Mouse (Mus musculus): ENCODE results near the gene Dzip1. TPM values are rescaled to one million over a fixed set of nuclear protein-coding genes. Genes with fewer than 3 reads are reported as not detected.

Dzip1 gene
- polyA plus RNA-seq, 1 experiment: 5.8 TPM

DNA sequence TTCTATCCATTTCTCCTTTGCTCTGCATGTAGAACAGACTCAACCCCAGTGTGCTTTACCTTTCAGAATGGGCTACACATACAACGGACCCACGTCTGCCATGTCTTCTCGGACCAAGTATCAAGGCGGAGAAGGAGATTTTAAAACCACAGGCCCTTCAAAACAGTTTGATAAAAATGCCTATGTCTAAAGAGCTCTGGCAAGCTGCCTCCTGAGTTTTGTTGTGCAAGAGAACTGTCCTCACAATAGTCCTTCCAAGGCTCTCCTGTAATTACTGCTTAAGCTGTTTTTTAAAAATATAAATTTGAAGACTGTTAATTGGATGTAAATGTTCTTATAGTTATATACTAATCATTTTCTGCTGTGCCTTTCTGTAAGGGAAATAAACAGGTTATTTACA is 51.1 kb downstream of the Dzip1 start:
- no peak for DNase-seq (ENCODE audit: low read depth)

DNA sequence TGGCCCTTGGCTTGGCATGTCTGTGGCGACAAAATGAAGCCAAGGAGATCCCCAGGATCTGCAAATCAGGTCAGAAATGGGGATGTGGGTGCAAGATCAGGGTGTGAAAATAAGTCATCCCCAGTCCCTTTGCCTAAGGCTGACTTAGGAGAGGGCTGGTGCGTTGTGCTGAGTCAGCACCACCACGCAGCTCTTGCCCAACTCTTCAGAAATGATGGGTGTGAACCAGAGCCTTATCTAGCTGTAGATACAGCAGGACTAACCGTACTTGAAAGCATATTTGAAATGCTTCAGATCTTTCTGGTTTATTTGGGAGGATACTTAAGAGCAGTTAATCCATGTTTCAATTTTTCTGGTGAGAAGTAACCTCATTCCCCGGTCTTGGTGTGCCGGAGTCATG is 55.5 kb downstream of the Dzip1 start:
- no peak for DNase-seq (ENCODE audit: low read depth)

- DNase-seq (ENCODE audit: low read depth): no peak
Measured at GRCm38 (mm10) chr14:118868102-118868724, 57.0 kb downstream of the Dzip1 start.

DNA sequence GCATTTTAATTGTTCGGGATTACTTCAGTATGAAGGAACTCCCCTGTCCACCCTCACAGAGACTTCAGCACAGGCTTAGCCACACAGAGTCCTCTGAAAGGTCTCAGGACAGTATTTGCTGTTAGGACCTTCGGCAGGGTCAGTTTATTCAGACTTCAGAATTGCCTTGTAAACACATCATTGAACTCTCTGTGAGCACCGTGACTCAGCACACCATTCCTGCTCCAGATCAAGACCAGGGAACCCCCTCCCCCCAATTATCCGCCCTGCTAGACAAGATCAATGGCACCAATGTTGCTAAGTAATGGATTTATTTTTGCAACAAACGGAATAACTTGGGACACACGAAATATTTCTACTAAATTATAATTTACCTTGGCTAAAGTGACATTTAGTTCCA is 57.9 kb downstream of the Dzip1 start:
- DNase-seq (ENCODE audit: low read depth): no peak

- no peak for DNase-seq (ENCODE audit: low read depth)
Measured at GRCm38 (mm10) chr14:118866014-118866811, 59.0 kb downstream of the Dzip1 start.

DNA sequence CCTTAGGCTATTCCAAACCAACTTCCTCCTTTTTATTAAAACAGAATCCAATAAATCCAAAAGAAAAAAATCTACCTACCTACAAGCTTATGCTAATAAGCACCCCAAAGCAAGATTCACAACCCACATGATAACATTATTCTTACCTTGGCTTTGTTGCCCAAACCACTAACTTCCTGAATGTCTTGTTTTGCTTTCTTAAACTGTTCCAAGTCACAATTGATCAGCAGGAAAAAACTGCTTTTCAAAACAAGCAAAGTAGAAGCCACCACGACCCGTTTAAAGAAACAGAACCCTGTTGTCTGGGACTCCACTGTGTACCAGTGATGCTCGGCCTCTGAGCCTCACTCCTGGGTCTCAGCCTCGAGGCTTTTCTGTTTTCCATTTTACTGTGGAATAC is 60.4 kb downstream of the Dzip1 start:
- no peak for DNase-seq (ENCODE audit: low read depth)

- no peak for DNase-seq (ENCODE audit: low read depth)
Measured at GRCm38 (mm10) chr14:118862253-118862652, 63.0 kb downstream of the Dzip1 start.

GRCm38 (mm10) chr14:118858318-118858717 is 66.9 kb downstream of the Dzip1 start:
- no peak for DNase-seq (ENCODE audit: low read depth)

- no peak for DNase-seq (ENCODE audit: low read depth)
Measured at GRCm38 (mm10) chr14:118856563-118856962, 68.7 kb downstream of the Dzip1 start.

- no peak for DNase-seq (ENCODE audit: low read depth)
Measured at GRCm38 (mm10) chr14:118855141-118855800, 70.0 kb downstream of the Dzip1 start.

GRCm38 (mm10) chr14:118854371-118855114 is 70.7 kb downstream of the Dzip1 start:
- DNase-seq (ENCODE audit: low read depth): no peak

GRCm38 (mm10) chr14:118851496-118852107 is 73.7 kb downstream of the Dzip1 start:
- peak; percentile 37 for DNase-seq (ENCODE audit: low read depth)

DNA sequence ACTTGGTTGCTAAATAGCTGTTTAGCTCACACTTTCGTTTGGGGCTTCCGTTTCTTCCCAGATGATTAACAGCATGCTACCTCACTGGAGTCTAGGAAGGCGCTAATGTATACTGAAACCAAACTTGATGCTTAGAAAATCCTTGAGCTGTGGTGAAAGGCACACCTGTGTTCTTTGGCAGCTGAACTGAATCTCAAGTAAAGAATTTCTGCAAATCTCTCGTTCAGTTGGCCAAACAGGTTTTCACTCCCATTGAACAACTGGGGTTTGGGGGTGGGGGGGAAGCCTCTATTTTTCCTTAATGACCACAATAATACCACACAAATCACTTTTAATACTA is 74.6 kb downstream of the Dzip1 start:
- no peak for DNase-seq (ENCODE audit: low read depth)

GRCm38 (mm10) chr14:118850011-118850695 is 75.1 kb downstream of the Dzip1 start:
- no peak for DNase-seq (ENCODE audit: low read depth)

- DNase-seq (ENCODE audit: low read depth): peak; percentile 58
Measured at GRCm38 (mm10) chr14:118848171-118848570, 77.1 kb downstream of the Dzip1 start.

- DNase-seq (ENCODE audit: low read depth): no peak
Measured at GRCm38 (mm10) chr14:118846834-118847233, 78.4 kb downstream of the Dzip1 start.

- DNase-seq (ENCODE audit: low read depth): no peak
Measured at GRCm38 (mm10) chr14:118842353-118842752, 82.9 kb downstream of the Dzip1 start.

GRCm38 (mm10) chr14:118840027-118840426 is 85.2 kb downstream of the Dzip1 start:
- no peak for DNase-seq (ENCODE audit: low read depth)

GRCm38 (mm10) chr14:118839416-118839815 is 85.8 kb downstream of the Dzip1 start:
- DNase-seq (ENCODE audit: low read depth): no peak

GRCm38 (mm10) chr14:118838556-118839120 is 86.6 kb downstream of the Dzip1 start:
- DNase-seq (ENCODE audit: low read depth): no peak

GRCm38 (mm10) chr14:118836754-118837153 is 88.5 kb downstream of the Dzip1 start:
- DNase-seq (ENCODE audit: low read depth): no peak
